Mouse (Mus musculus) heart, postnatal 0 days (tissue): ENCODE results near the gene Smyd3. TPM values are rescaled to one million over a fixed set of nuclear protein-coding genes. Genes with fewer than 3 reads are reported as not detected.

Experiments
- ATAC-seq: fragments of 200-750 bp; cut with Nextera tagmentation; 2 replicates; pipeline ENCODE4 v1.8.0; 2017; ENCODE audit warnings: low read depth, moderate number of reproducible peaks, moderate library complexity; ENCODE audit not compliant: insufficient read depth
- DNase-seq: peaks from one replicate; pipeline ENCODE4 v3.0.0-alpha.2; 2016; ENCODE audit warnings: low spot score
- H3K27ac ChIP-seq: fragments of 300-500 bp; sonication (generic); 2 replicates; pipeline ENCODE4 v1.5.1; 2014; ENCODE audit warnings: low read depth, mild to moderate bottlenecking
- H3K27me3 ChIP-seq: fragments of 300-500 bp; sonication (generic); 2 replicates; pipeline ENCODE4 v1.6.1; 2014; ENCODE audit warnings: low read length, mixed read lengths; ENCODE audit not compliant: control insufficient read depth, insufficient read depth
- H3K36me3 ChIP-seq: fragments of 300-500 bp; sonication (generic); replicated peaks from 2 replicates; pipeline ENCODE4 v1.6.1; 2014; ENCODE audit warnings: low read length, mixed read lengths; ENCODE audit not compliant: control insufficient read depth, insufficient read depth
- H3K4me1 ChIP-seq: fragments of 300-500 bp; sonication (generic); 2 replicates; pipeline ENCODE4 v1.6.1; 2014; ENCODE audit warnings: antibody characterized with exemption; ENCODE audit not compliant: control insufficient read depth, insufficient read depth
- H3K4me2 ChIP-seq: fragments of 300-500 bp; sonication (generic); 2 replicates; pipeline ENCODE4 v1.6.1; 2014; ENCODE audit warnings: low read depth, mild to moderate bottlenecking, low read length, moderate library complexity
- H3K4me3 ChIP-seq: fragments of 300-500 bp; sonication (generic); 2 replicates; pipeline ENCODE4 v1.5.1; 2014; ENCODE audit warnings: low read depth, low read length
- H3K9ac ChIP-seq: fragments of 300-500 bp; sonication (generic); replicated peaks from 2 replicates; pipeline ENCODE4 v1.6.1; 2014; ENCODE audit warnings: low read depth, low read length, mixed read lengths
- H3K9me3 ChIP-seq: fragments of 300-500 bp; sonication (generic); replicated peaks from 2 replicates; pipeline ENCODE4 v1.6.1; 2016; ENCODE audit warnings: low read length; ENCODE audit not compliant: control insufficient read depth
- CTCF ChIP-seq: IDR thresholded peaks from 2 replicates; pipeline ENCODE4 v1.5.1; 2016; ENCODE audit warnings: antibody characterized with exemption, control low read depth, low read depth
- EP300 ChIP-seq: IDR thresholded peaks from 2 replicates; pipeline ENCODE4 v1.6.1; 2016; ENCODE audit warnings: antibody characterized with exemption, low read depth
- WGBS: fragments of 180-500 bp; shearing (Covaris S2); extraction: QIAGEN DNeasy Blood & Tissue Kit; methylation state at CpG from one replicate; pipeline ENCODE4 v1.1.7; 2014; 5-methylcytosine and 5-hydroxymethylcytosine counted together
- polyA plus RNA-seq: library from polyadenylated mRNA; unstranded; fragments of >200 nt; fragmentation: Nextera tagmentation; extraction: Ambion mirVana; gene quantifications from 2 replicates; pipeline ENCODE4 v1.2.1, GENCODE M21; 2015
- total RNA-seq: library from RNA; depleted of rRNA; stranded (reverse); fragments of >200 nt; gene quantifications from 2 replicates; pipeline ENCODE4 v1.2.3, GENCODE M21; 2014; ENCODE audit warnings: low replicate concordance

Smyd3 gene
- total and polyA plus RNA-seq, 2 experiments from 2014 or later, result 7.0 to 11.6 TPM

- Histone ChIP-seq H3K9me3 (no peaks in the 10 kb centered on the region), H3K36me3 (no peaks in the 10 kb centered on the region), H3K27ac (no peak overlapping the region), H3K4me2 (no peak overlapping the region), H3K27me3 (no peaks in the 10 kb centered on the region), H3K4me3 (no peak overlapping the region), H3K4me1 (no peaks in the 10 kb centered on the region), H3K9ac (no peak overlapping the region)
- ATAC-seq, result no peak
- WGBS, result 76% methylated on average over 5 of the region's 5 CpGs
- no peak for DNase-seq
- TF ChIP-seq EP300, result no peak
- no peak for TF ChIP-seq CTCF
Observed at GRCm38 (mm10) chr1:178981641-178982040, 536.2 kb downstream of the Smyd3 start.

DNA sequence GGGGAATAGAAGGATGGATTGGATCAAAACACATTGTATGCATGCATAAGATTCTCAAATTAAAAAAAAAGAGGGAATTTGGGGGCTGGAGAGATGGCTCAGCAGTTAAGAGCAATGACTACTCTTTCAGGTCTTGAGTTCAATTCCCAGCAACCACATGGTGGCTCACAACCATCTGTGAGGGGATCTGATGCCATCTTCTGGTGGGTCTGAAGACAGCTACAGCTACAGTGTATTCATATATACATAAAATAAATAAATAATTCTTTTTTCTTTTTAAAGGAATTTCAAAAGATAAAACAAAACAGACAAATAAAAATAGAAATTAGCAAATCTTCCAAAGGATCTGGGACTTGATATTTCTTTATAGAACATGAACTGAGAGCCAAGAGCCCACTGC, 537.7 kb downstream of the Smyd3 start:
- no peak for DNase-seq
- TF ChIP-seq CTCF (no peak), EP300 (no peak)

DNA sequence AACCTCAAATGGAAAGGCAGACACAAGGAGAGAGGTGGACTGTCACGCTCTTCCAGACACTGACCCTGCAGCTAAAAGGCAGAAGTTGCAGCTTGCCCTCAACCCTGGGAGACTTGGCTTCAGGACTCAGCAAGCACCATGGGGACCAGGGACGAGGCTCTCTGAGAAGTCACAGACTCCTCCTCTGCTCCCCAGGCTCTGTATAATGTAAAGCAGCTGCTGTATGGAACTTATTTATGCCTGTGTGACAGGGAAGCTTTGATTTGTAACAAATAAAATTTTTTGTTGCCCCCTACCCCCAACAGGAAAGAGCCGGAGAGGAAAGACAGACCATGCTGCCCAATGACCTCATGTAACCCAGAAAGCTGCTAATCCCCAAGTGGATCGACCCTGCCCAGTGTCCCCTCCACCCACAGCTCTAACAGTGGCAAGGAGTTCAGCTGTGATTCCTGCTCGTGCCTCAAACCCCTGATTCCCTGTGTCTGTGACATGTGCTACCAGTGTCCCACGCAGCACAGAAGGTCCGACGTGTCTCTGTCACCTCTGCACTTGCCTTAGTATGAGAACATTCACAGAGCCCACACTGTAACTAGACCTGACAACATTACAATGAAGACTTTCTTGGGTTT, 539.1 kb downstream of the Smyd3 start:
- TF ChIP-seq EP300 (no peak), CTCF (no peak)
- ATAC-seq, result no peak

More for the DNA sequence above, 537.7 kb downstream of the Smyd3 start:
- Histone ChIP-seq H3K27ac (no peak overlapping the region), H3K4me3 (no peak overlapping the region), H3K4me2 (no peak overlapping the region), H3K9ac (no peak overlapping the region), H3K36me3 (no peaks in the 10 kb centered on the region), H3K4me1 (no peaks in the 10 kb centered on the region), H3K27me3 (no peaks in the 10 kb centered on the region), H3K9me3 (no peaks in the 10 kb centered on the region)
- no peak for ATAC-seq

GRCm38 (mm10) chr1:178972055-178972454, 545.8 kb downstream of the Smyd3 start:
- no peak for ATAC-seq
- 88% methylated on average over 10 of the region's 10 CpGs for WGBS
- H3K4me3 ChIP-seq, result no peak overlapping the region

More for the DNA sequence above, 539.1 kb downstream of the Smyd3 start:
- Histone ChIP-seq H3K36me3 (no peaks in the 10 kb centered on the region), H3K4me1 (no peaks in the 10 kb centered on the region), H3K27me3 (no peaks in the 10 kb centered on the region), H3K9ac (no peak overlapping the region), H3K4me3 (no peak overlapping the region), H3K4me2 (no peak overlapping the region), H3K9me3 (no peaks in the 10 kb centered on the region), H3K27ac (no peak overlapping the region)
- 66% methylated on average over 8 of the region's 8 CpGs for WGBS
- no peak for DNase-seq

DNA sequence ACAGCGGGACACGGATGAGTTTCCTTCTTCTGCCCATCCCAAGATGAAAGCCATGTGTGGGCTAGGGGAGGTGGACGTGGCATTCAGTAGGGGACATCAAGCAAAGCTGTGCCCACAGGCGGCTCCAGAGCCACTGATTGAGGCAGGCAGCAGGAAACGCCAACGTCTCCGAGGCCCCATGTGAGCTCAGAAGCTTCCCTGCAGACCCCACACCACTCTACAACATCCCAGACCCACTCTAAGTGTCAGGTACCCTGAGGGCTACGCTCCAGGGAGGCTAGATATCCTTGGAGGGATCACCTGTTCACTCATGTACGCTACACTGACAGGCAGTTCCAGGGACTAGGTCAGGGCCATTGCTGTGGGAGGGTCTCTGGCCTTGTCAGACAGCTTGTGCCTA, 556.2 kb downstream of the Smyd3 start:
- no peaks in the 10 kb centered on the region for H3K36me3 ChIP-seq
- no peak overlapping the region for H3K4me2 ChIP-seq
- no peaks in the 10 kb centered on the region for H3K4me1 ChIP-seq
- H3K9me3 ChIP-seq, result no peaks in the 10 kb centered on the region
- TF ChIP-seq EP300 (no peak), CTCF (no peak)
- H3K4me3 ChIP-seq, result no peak overlapping the region
- H3K27me3 ChIP-seq, result no peaks in the 10 kb centered on the region
- WGBS, result 87% methylated on average over 9 of the region's 9 CpGs
- DNase-seq (no peak), ATAC-seq (no peak)
- no peak overlapping the region for H3K9ac ChIP-seq
- no peak overlapping the region for H3K27ac ChIP-seq

More at GRCm38 (mm10) chr1:178972055-178972454, 545.8 kb downstream of the Smyd3 start:
- Histone ChIP-seq H3K4me2 (no peak overlapping the region), H3K4me1 (no peaks in the 10 kb centered on the region), H3K36me3 (no peaks in the 10 kb centered on the region), H3K27ac (no peak overlapping the region), H3K27me3 (no peaks in the 10 kb centered on the region), H3K9ac (no peak overlapping the region), H3K9me3 (no peaks in the 10 kb centered on the region)
- DNase-seq, result no peak
- no peak for TF ChIP-seq EP300
- TF ChIP-seq CTCF, result no peak

GRCm38 (mm10) chr1:178960015-178960559, 557.8 kb downstream of the Smyd3 start:
- no peaks in the 10 kb centered on the region for H3K9me3 ChIP-seq
- 57% methylated on average over 7 of the region's 7 CpGs for WGBS
- no peak overlapping the region for H3K4me2 ChIP-seq
- ATAC-seq (no peak), DNase-seq (peak; percentile 39)
- no peak overlapping the region for H3K4me3 ChIP-seq
- H3K4me1 ChIP-seq, result no peaks in the 10 kb centered on the region
- no peak overlapping the region for H3K27ac ChIP-seq
- TF ChIP-seq CTCF (peak; percentile 79), EP300 (no peak)
- no peaks in the 10 kb centered on the region for H3K36me3 ChIP-seq
- H3K27me3 ChIP-seq, result no peaks in the 10 kb centered on the region
- H3K9ac ChIP-seq, result no peak overlapping the region
